Mouse (Mus musculus): ENCODE measurements around the gene Ubqln1.
"Not testable (repeated sequence)": the region's sequence is repeated elsewhere in the genome, so short reads cannot be mapped to it uniquely, and the experiment has no call there.

Ubqln1 gene

DNA sequence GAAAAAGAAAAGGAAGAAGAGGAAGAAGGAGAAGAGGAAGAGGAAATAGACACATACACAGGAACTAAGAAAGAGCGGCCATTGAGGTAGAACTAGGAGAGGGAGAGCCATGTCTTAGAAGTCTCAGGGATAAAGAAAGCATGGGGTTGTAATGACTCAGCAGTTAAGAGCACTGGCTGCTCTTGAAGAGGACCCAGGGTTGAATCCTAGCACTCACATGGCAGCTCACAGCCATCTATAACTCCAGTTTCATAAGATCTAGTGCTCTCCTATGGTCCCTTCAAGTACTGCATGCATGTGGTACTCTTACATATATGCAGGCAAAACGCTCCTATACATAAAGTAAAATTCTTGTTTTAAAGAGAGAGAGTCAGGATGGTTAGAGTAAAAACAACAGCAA is 59.4 kb downstream of the Ubqln1 start:
- no peak for DNase-seq (ENCODE audit: low spot score in 2 of 2)

DNA sequence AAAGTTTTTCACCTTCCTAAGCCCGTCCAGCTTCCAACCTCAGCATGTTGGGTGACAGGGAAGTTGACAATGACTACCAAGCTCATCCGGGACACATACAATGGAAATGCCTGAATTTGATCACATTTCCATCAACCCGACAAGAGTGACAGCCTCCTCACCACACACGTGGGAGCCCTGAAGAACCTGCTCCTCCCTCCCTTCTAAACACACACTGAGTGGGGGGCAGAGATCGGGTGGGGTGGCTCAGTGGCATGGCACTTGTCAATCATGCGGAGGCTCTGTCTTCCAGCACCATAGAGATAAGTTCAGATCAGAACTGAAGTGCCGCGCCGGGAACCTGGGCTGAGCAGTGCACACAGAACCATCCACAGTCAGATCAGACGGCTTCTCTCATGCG is 65.0 kb downstream of the Ubqln1 start:
- no peak for DNase-seq (ENCODE audit: low spot score in 2 of 2)

DNA sequence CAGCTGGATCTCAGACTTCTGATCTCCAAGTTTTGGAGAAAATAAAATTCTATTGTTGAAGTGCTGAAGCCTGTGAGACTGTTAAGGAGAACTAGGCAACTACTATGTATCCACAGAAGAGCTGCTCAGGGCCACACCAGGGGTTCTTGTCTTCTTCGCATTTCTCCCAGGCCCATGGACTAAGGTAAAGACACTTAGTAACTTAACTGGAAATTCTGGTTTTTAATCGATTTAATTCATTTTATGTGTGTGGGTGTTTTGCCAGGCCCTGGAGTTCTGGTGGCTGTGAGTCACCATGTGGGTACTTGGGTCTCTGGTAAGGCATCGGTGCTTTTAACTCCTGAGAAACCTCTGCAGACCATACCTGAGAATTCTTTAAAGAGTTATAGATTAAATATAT is 65.8 kb downstream of the Ubqln1 start:
- DNase-seq (ENCODE audit: low spot score in 2 of 2) = no peak

DNA sequence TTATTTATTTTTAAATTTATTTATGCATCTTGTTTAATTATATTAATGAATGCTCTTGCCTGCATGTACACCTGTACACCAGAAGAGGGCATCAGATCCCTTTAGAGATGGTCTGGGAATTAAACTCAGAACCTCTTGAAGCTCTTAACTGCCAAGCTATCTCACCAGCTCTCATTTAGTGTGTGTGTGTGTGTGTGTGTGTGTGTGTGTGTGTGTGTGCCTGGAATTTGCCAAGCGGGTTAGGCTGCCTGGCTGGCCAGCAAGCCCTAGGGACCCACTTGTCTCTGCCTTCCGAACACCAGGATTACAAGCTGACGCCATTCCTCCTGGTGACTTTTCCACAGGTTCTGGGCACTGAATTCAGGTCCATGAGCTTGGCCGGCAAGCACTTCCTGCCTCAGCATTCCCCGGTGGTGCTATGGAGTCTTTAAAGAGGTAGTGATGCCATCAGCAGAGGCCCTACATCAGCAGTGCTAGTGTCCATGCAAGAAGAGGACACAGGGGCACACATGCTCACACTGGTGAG is 66.4 kb downstream of the Ubqln1 start:
- DNase-seq (ENCODE audit: low spot score in 2 of 2) = no peak

DNA sequence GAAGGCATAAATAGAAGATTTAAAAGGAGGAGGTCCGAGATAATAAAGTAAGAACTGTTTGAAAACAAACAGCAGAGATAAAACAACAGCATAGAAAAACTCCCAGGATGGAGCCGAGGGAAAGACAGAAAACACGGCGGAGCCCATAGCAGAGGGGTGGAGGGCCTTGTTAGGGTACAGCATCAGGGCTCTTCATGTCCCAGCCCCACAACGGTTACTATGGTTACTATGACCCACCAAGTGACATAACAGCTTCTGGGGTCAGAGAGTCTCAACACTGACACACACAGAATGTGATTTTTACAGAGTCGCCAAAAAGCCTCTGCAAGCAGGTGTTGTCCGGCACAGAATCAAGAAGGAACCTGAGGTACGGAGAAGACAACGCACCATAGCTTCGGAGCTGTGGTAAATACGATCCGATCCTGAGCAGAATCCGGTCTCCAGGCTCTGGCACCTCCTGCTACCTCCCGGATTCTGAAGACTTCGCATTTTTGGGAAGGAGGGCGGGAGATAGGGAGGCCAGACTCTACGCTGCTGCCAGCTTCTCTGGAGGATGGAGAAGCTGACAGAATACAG is 67.1 kb downstream of the Ubqln1 start:
- DNase-seq (ENCODE audit: low spot score in 2 of 2) = peak; percentile 51 to 52

DNA sequence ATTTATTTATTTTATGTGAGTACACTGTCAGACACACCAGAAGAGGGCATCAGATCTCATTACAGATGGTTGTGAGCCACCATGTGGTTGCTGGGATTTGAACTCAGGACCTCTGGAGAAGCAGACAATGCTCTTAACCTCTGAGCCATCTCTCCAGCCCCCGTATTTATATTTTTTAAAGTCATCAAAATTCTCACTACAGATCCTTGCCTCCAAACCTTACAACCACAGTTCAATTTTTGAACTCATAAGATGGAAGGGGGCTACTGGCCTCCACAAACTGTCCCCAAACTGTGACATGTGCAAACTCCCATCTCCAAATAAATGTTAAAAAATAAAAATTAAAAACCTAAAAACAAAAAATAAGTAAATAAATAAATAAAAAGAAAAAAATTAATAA is 67.7 kb downstream of the Ubqln1 start:
- no peak for DNase-seq (ENCODE audit: low spot score in 2 of 2)

DNA sequence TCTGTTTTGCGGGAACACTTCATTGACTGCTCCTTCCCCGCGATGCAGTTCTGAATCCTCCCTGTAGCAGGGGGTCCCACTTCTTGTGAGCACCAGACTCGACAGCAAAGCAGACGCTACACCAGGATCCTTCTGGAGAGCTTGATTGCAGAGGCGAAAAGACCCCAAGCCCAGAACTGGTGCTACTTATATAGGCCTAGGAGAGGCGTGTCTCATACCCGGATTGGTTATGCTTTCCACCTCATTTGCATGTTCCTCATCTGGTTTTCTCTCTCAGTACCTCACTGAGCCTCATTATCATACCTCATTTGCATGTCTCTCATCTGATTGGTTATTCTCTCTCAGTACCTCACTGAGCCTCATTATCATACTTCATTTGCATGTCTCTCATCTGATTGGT is 68.8 kb downstream of the Ubqln1 start:
- not testable (repeated sequence) for DNase-seq (ENCODE audit: low spot score in 2 of 2)

DNA sequence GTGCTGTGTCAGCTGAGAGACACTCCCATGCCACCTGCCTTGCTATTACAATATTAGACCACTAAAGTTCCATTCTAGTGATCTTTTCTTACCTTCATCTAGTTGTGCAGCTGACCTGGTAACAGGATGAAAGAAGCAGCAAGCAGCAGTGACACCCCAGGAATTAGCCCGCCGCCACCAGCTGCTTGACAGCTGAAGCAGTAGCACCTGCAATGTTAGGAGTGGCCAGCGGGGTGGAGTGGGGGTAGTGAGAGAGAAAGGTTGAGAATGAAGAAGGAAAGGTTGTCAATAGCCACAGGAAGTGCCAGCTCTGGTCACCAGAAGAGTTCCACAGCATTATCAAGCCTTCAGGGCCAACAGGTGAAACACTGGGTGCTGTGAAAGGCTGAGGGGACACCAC is 83.8 kb downstream of the Ubqln1 start:
- no peak for DNase-seq (ENCODE audit: low spot score in 2 of 2)

DNA sequence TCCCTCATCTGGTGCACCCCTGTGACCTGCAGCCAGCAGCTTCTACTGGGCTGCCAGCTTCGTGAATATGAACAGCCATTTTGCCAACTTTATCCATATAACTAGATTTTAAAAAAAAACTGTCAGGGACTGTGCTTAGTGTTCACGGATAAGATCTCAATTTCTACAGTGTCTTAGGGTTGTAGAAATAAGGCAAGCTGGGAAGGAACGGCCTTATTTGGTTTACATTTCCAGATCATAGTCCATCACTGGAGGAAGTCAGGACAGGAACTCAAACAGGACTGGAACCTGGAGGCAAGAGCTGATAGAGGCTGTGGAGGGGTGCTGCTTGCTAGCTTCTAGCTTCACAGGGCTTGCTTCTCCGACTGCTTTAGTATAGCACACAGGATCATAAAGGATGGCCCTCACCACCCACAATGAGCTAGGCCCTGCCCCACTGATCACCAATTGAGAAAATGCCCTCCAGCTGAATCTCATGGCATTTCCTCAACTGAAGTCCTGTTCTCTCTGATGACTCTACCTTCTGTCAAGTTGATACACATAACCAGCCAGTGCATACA is 85.7 kb downstream of the Ubqln1 start:
- DNase-seq (ENCODE audit: low spot score in 2 of 2) = no peak

DNA sequence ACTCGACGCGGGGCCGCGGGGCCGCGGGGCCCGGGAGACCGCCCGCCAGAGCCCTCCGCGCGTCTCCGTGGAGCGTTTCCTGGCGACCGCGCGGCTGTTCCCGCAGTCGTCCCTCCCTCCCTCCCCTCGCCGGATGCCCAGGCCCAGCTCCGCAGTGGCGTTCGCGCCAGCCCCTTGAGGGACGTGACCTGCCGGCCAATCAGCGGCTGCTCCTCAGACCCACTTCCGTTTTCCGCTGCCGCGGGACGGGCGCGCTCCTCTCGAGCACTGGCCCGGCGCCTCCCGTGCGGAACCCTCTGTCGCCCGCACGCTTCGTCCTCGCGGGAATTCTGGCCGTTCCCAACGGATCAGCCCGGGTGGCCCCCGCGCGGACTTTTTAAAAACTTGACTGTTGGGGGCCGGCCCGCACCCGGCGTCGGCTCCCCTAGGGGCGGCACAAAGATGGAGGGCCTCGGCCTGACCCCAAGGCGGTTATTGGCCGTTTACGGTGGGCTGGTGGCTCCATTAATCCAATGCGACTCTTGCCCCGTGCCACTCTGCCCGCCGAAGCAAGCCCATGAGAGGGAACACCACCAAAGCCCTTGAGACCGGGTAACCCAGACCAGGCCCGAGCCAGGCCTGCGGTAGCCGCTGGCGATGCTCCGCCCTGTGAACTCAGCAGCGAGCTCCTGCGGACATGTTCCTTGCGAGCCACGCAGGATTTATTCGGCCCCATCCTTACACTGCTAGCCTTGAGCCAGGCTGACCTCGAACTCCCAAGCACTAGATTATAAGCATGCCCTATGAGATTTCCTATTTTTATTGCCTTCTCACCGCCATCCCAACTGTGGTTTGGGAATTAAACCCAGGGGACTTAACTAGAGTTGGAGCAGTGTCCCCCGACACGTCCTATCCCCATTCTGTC is 86.4 kb downstream of the Ubqln1 start:
- peak; percentile 98 for DNase-seq (ENCODE audit: low spot score in 2 of 2)

DNA sequence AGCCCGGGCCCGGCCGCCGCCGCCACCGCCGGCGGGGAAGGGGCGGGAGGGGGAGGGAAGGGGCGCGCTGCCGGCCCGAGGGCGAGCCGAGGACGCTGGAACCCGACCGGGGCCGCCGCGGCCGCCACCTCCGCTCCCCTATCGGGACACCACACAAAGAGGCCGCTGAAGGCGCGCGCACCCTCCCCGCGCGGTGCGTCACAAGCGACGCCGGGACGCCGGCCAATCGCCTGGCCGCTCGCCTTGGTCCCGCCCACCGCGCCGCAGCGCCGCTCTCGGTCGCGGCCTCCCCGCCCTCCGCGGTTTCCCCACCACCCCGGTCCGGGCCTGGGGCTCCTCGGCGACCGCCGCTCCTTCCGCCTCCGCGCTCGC is 87.1 kb downstream of the Ubqln1 start, which contains the start of gene Hnrnpa0:
Gene Hnrnpa0 (minus strand): TSS at position 161 of the 372 bp plus-strand sequence.
- DNase-seq (ENCODE audit: low spot score in 2 of 2) = peak; percentile 95 to 96

DNA sequence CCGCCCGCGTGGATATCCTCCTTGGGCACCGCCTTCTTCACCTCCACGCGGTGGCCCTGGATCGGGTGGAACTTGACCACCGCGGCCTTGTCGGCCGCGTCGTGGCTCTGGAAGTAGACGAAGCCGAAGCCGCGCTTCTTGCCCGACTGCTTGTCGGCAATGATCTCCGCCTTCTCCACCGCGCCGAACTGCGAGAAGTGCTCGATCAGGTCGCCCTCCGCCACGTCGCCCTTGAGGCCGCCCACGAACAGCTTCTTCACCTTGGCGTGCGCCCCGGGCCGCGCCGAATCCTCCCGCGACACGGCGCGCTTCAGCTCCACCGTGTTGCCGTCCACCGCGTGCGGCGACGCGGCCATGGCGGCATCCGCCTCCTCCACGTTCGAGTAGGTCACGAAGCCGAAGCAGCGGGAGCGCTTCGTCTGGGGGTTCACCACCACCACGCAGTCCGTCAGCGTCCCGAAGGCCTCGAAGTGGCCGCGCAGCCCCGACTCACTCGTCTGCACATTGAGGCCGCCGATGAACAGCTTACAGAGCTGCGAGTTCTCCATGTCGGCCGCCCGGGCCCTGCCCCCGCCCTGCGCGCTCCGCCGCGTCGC is 87.6 kb downstream of the Ubqln1 start:
- peak; percentile 73 to 78 for DNase-seq (ENCODE audit: low spot score in 2 of 2)

DNA sequence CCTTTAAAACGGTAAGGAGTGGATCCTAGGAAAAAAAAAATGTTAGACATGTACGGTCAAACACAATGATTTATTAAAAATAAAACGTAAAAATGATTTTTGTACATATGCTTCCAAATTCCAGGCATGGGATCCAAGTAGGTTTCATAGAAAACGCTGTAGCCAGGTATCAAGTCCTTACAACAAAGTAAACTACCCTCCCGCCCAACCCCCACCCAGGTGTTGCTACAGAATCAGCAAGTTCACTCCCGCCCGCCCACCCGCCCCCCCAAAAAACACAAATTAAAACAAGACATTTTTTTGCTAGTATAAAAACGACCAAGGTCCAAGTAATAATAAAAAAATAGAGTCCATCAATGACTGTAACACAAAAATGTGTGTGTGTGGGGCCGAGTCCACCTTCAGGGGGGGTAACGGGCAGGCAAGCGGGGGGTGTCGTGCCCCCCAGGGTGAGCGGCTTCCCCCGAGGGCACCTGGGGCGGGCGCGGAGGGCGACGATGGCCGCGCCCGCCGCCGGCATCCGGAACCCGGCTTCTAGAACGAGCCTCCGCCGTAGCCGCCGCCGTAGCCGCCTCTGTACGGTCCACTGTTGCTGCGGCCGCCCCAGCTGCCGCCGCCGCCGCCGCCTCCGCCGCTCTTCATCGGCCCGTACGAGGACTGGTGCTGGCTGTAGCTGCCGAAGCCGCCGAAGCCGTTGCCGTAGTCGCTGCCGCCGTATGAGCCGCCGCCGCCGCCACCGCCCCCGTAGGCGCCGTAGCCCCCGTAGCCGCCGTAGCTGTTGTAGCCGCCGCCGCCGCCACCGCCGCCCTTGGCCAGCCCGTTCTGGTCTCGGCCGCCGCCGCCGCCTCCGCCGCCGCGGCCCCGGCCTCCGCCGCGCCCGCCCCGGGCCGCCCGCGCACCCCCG is 88.3 kb downstream of the Ubqln1 start:
- peak in 1 of 2 experiments; percentile 33 for DNase-seq (ENCODE audit: low spot score in 2 of 2)
